Mouse (Mus musculus) ovary, adult 2 months (tissue): ENCODE data around the gene Endog. TPM values are rescaled to one million over a fixed set of nuclear protein-coding genes. Genes with fewer than 3 reads are reported as not detected.

Source experiments
- polyA plus RNA-seq: library from polyadenylated mRNA; depleted of rRNA; stranded (reverse); fragments of >200 nt; gene quantifications from 2 replicates; pipeline ENCODE4 v1.2.3, GENCODE M21; 2012; rRNA removed

Endog gene
- 153 and 202 TPM in 2 replicates for polyA plus RNA-seq

GRCm38 (mm10) chr2:30171371-30171996 lies at the start of gene Endog:
Endog (plus strand) TSS chr2:30171493.

GRCm38 (mm10) chr2:30124472-30125274 lies 46.6 kb upstream of the Endog start, which contains the start of gene Zer1:
Zer1 (minus strand) TSS chr2:30124585.

GRCm38 (mm10) chr2:30133613-30134377 lies 37.5 kb upstream of the Endog start, which contains the start of gene Tbc1d13:
Tbc1d13 (plus strand) TSS chr2:30133746.

DNA sequence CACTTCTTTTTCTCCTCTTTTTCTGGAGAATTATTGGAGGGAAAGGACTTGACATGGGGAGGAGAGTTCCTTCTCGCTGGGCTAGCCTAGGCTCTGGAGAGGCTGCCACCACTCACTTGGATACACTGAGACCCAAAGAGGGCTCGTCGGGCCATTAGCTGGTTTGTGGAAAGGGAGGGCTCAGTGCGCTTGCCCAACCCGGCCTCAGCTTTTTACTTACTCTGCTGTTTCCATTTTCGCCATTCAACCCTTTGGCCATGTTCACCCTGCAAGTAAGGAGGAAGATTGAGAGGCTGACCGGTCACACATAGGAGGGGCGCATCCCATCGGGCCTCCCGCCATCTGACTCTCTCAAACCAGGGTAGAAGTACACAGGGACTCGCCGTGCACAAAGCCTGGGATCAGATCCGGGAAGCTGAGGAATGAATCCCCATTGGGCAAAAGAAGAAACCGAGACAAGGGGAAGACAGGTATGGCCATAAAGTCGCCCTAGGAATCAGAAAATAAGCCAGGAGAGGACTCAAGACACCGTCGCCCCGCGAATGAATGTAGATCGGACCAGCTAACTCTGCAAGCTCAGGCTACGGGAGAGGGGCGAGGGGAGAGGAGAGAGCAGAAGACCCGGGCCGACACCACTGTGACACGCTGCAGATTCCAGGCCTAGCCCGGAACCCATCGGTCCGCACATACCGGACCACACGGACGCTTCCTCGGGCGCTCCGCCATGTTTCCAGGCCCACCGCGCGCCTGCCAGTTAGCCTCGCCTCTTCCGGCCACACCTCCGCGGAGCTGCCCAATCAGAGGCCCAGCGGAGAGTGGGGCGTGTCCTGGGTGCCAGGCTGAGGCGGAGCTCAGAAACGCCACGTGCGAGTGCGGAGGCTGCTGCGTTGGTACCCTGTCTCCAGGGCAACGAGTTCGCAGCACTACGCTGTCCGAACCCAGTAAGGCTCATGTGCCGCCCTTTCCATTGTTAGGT lies 6.7 kb downstream of the Endog start, which contains the start of gene Spout1:
Gene Spout1 (minus strand): TSS at position 760 of the 976 bp plus-strand sequence.

DNA sequence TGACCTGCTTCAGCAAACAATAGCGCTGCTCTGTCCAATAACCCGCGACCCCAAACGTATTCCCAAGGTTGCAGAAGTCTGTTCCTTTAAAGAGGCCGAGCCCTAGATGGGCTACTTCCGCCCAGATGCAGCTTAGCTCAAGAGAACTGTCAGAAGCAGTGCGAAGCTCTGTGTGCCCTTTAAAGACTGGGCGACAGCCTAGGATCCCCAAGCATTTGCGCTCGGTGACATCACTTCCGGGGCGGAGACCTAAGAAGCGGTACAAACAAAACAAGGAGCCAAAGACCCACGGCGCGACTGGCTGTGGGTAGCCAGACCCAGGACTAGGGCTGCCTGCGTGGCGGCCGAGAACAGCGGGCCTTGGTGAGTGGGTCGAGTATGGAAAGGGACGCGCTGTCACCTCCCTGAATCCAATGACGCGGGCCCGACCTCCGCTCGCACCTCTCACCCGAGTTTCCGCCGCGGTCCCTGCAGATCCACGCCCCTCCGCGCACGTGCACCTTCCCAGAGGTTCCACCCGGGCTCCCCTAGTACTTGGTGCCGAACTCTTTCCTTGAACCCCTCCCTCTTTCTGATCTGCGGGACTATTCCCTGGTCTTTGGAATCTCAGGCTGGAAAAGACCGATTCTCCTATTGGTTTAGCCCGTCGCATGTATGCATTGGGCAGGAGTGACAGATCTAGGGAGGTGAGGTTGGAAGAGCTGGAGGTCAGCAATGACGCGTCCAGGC lies 34.5 kb downstream of the Endog start, which contains the start of gene Kyat1:
Gene Kyat1 (minus strand): TSS at position 219 of the 729 bp plus-strand sequence.

Other genes starting within 250 kb of the Endog start
- gene Gle1, start 236.1 kb upstream of the Endog start, polyA plus RNA-seq, result 16.1 and 26.0 TPM in 2 replicates
- gene Sptan1, start 205.9 kb upstream of the Endog start, polyA plus RNA-seq, result 256 and 300 TPM in 2 replicates
- gene Wdr34, start 122.6 kb upstream of the Endog start, polyA plus RNA-seq, result 82.6 and 84.6 TPM in 2 replicates
- 94.7 and 122 TPM in 2 replicates for gene Set, start 114.1 kb upstream of the Endog start, polyA plus RNA-seq
- gene Pkn3, start 93.8 kb upstream of the Endog start, polyA plus RNA-seq, result 12.3 and 17.6 TPM in 2 replicates
- gene Zdhhc12, start 77.8 kb upstream of the Endog start, polyA plus RNA-seq, result 122 and 132 TPM in 2 replicates
- 93.9 and 97.8 TPM in 2 replicates for gene Zer1, start 46.9 kb upstream of the Endog start, polyA plus RNA-seq
- gene Tbc1d13, start 37.7 kb upstream of the Endog start, polyA plus RNA-seq, result 70.8 and 76.2 TPM in 2 replicates
- gene Spout1, start 7.0 kb downstream of the Endog start, polyA plus RNA-seq, result 40.3 and 45.0 TPM in 2 replicates
- 22.8 and 27.1 TPM in 2 replicates for gene Kyat1, start 34.4 kb downstream of the Endog start, polyA plus RNA-seq
- 37.6 and 50.6 TPM in 2 replicates for gene Lrrc8a, start 66.2 kb downstream of the Endog start, polyA plus RNA-seq
- gene Gm28035, start 69.1 kb downstream of the Endog start, polyA plus RNA-seq, result 24.7 and 26.6 TPM in 2 replicates
- gene Phyhd1, start 94.7 kb downstream of the Endog start, polyA plus RNA-seq, result 14.2 and 19.9 TPM in 2 replicates
- not detected in 2 replicates for gene Gm28038, start 109.5 kb downstream of the Endog start, polyA plus RNA-seq
- 34.5 and 37.5 TPM in 2 replicates for gene Dolk, start 114.8 kb downstream of the Endog start, polyA plus RNA-seq
- gene Nup188, start 114.9 kb downstream of the Endog start, polyA plus RNA-seq, result 61.6 and 69.2 TPM in 2 replicates
- 247 and 249 TPM in 2 replicates for gene Sh3glb2, start 187.8 kb downstream of the Endog start, polyA plus RNA-seq
- gene Miga2, start 192.7 kb downstream of the Endog start, polyA plus RNA-seq, result 44.2 and 46.2 TPM in 2 replicates
- gene Dolpp1, start 220.8 kb downstream of the Endog start, polyA plus RNA-seq, result 63.2 and 66.5 TPM in 2 replicates
- 71.6 and 99.4 TPM in 2 replicates for gene Crat, start 244.3 kb downstream of the Endog start, polyA plus RNA-seq
- 168 and 185 TPM in 2 replicates for gene Ptpa, start 244.5 kb downstream of the Endog start, polyA plus RNA-seq